Mouse (Mus musculus) liver, adult 2 months (tissue): ENCODE data around the gene Prr22.

Experiments used
- CTCF ChIP-seq: fragments of 200-500 bp; IDR thresholded peaks from 2 replicates; pipeline ENCODE4 v1.5.1; 2011; ENCODE audit warnings: low read depth, low read length, control low read depth
- POLR2A ChIP-seq: fragments of 200-500 bp; IDR thresholded peaks from 2 replicates; pipeline ENCODE4 v1.6.1; 2011; ENCODE audit warnings: low read length, control low read depth; ENCODE audit not compliant: insufficient read depth; ENCODE audit errors: extremely low read depth

- TF ChIP-seq CTCF (peak; percentile 55), POLR2A (no peak)
Observed at GRCm38 (mm10) chr17:56758132-56758531, 11.9 kb upstream of the Prr22 start.
